Mouse (Mus musculus): ENCODE results near the gene Ctf1. TPM values are rescaled to one million over a fixed set of nuclear protein-coding genes. Genes with fewer than 3 reads are reported as not detected.

Gene Ctf1
- 5.9 and 6.1 TPM in 2 replicates for polyA plus RNA-seq (2015; fragmentation: Nextera tagmentation; extraction: Ambion mirVana)

DNA sequence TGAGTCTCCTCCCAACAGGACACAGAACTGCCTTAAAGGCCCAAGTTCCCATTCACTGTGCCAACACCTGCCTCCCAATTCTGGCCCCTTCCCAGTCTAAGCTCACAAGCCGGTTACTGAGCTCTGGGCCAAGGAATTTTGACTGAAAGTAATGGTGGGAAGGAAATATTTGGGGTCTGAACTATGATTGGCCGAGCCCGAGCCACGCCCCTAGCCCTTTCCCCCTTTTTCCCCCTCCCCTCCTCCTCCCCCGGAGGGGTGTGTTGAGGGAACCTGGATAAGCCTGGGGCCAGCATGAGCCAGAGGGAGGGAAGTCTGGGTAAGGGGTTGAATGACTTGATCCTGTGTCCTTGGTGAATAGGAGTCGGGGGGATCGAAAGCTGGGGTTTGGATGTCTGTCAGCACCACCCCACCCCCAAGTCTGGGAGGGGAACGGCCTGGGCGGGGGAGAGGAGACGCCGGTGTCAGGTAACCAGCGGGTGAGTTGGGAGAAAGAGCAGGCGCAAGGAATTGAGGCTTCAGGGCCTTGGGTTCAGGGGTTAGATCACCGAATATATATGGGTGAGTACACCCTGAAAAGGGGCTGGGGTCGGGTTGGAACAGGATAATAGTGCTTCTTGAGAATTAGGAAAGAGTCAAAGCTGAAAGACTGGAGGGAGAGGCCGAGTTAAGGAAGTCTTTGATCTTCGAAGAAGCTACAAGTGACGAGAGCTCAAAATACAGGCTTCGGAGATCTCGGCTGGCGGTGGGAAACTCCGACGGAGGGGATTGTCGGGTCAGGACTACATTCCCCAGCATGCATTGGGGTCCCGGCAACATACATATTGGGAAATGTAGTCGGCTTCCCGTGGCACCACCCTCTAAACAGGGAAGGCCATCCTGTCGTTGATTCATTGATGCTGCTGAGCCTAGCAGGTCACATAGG lies at the start of gene Ctf1:
Gene Ctf1, plus strand, starts transcription at position 276 of the 925 bp plus-strand sequence.

GRCm38 (mm10) chr7:127708207-127709078 lies 4.1 kb upstream of the Ctf1 start, which contains the start of gene Bcl7c:
TSS of gene Bcl7c (minus strand) at chr7:127708933.

DNA sequence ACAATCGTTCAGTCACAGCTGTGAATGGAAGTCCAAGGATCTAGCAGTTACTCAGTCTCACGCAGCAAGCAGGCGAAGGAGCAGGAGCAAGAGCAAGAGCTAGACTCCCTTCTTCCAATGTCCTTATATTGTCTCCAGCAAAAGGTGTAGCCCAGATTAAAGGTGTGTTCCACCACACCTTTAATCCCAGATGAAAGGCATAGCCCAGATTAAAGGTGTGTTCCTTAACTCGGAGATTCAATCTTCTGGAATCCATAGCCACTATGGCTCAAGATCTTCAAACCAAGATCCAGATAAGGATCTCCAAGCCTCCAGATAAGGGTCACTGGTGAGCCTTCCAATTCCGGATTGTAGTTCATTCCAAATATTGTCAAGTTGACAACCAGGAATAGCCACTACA lies 19.5 kb downstream of the Ctf1 start, which contains the start of gene Ctf2:
Gene Ctf2, minus strand, starts transcription at position 101 of the 400 bp plus-strand sequence.

DNA sequence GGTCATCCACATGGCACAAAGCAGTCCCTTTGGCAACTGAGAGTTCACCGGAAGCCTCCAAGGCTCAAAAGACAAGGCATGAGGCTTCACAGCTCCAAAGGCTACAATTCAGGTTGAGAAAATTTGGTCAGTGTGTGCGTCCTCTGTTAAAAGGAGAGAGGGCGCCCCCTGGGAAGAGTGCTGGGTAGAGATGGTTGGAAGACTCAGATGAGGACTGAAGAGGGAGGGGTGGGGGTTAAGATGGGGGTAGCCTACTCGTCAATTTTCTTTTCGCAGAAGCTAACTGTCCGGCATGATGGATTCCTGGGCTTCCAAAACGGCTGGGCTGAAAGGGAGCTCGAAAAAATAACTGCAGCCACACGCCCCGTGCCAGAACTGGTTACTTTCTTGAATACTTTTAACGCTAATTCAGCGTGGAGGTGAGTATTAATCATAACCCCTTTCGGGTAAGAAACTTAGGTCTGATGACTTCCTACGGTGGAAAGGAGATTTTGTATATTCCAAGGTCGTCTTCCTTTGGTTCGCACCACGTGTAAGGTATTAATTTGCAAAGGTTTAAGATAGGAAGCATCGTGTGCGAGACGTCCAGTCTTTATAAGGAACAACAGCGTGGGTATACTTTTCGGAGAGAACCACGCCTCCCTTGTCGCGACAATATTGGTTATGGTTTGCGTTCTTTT lies 32.0 kb downstream of the Ctf1 start, which contains the start of gene Fbxl19:
Gene Fbxl19, plus strand, starts transcription at position 178 of the 680 bp plus-strand sequence.

MicroRNA genes within 50 kb of the gene (microRNA counts, 519-probe panel; counts per million panel counts)
- not detected for microRNA mmu-miR-762

Small RNA genes lying within 50 kb of the gene (microRNA-seq; reads per million reads assigned to microRNA genes)
- gene Mir762: not detected

Other genes with a start within 250 kb of the Ctf1 start
- 6.4 and 8.7 TPM in 2 replicates for gene Fbrs, start 233.5 kb upstream of the Ctf1 start, polyA plus RNA-seq (2015; fragmentation: Nextera tagmentation; extraction: Ambion mirVana)
- 20.0 and 20.5 TPM in 2 replicates for gene Srcap, start 200.8 kb upstream of the Ctf1 start, polyA plus RNA-seq (2015; fragmentation: Nextera tagmentation; extraction: Ambion mirVana)
- 6.0 and 6.3 TPM in 2 replicates for gene Gm42715, start 193.2 kb upstream of the Ctf1 start, polyA plus RNA-seq (2015; fragmentation: Nextera tagmentation; extraction: Ambion mirVana)
- gene Tmem265, start 151.3 kb upstream of the Ctf1 start, polyA plus RNA-seq (2015; fragmentation: Nextera tagmentation; extraction: Ambion mirVana): 6.1 and 7.4 TPM in 2 replicates
- 23.7 and 25.8 TPM in 2 replicates for gene Phkg2, start 139.4 kb upstream of the Ctf1 start, polyA plus RNA-seq (2015; fragmentation: Nextera tagmentation; extraction: Ambion mirVana)
- gene Ccdc189, start 124.1 kb upstream of the Ctf1 start, polyA plus RNA-seq (2015; fragmentation: Nextera tagmentation; extraction: Ambion mirVana): 2.7 and 4.4 TPM in 2 replicates
- gene Rnf40, start 124.0 kb upstream of the Ctf1 start, polyA plus RNA-seq (2015; fragmentation: Nextera tagmentation; extraction: Ambion mirVana): 18.1 and 21.6 TPM in 2 replicates
- gene Zfp629, start 96.9 kb upstream of the Ctf1 start, polyA plus RNA-seq (2015; fragmentation: Nextera tagmentation; extraction: Ambion mirVana): 2.9 and 3.5 TPM in 2 replicates
- 31.0 and 37.4 TPM in 2 replicates for gene Bcl7c, start 3.8 kb upstream of the Ctf1 start, polyA plus RNA-seq (2015; fragmentation: Nextera tagmentation; extraction: Ambion mirVana)
- 0.12 TPM in 1 of 2 replicates, not detected in the other for gene Ctf2, start 19.4 kb downstream of the Ctf1 start, polyA plus RNA-seq (2015; fragmentation: Nextera tagmentation; extraction: Ambion mirVana)
- 1.1 and 1.4 TPM in 2 replicates for gene Fbxl19, start 31.8 kb downstream of the Ctf1 start, polyA plus RNA-seq (2015; fragmentation: Nextera tagmentation; extraction: Ambion mirVana)
- gene Orai3, start 57.1 kb downstream of the Ctf1 start, polyA plus RNA-seq (2015; fragmentation: Nextera tagmentation; extraction: Ambion mirVana): 22.1 and 26.0 TPM in 2 replicates
- 9.4 and 11.0 TPM in 2 replicates for gene Setd1a, start 63.9 kb downstream of the Ctf1 start, polyA plus RNA-seq (2015; fragmentation: Nextera tagmentation; extraction: Ambion mirVana)
- gene Gm49388, start 72.9 kb downstream of the Ctf1 start, polyA plus RNA-seq (2015; fragmentation: Nextera tagmentation; extraction: Ambion mirVana): not detected in 2 replicates
- gene Hsd3b7, start 87.9 kb downstream of the Ctf1 start, polyA plus RNA-seq (2015; fragmentation: Nextera tagmentation; extraction: Ambion mirVana): 26.7 and 37.8 TPM in 2 replicates
- 47.2 and 47.9 TPM in 2 replicates for gene Stx4a, start 111.6 kb downstream of the Ctf1 start, polyA plus RNA-seq (2015; fragmentation: Nextera tagmentation; extraction: Ambion mirVana)
- 0.67 and 1.3 TPM in 2 replicates for gene Stx1b, start 111.8 kb downstream of the Ctf1 start, polyA plus RNA-seq (2015; fragmentation: Nextera tagmentation; extraction: Ambion mirVana)
- gene Zfp646, start 163.5 kb downstream of the Ctf1 start, polyA plus RNA-seq (2015; fragmentation: Nextera tagmentation; extraction: Ambion mirVana): 3.5 and 3.8 TPM in 2 replicates
- gene Zfp668, start 164.1 kb downstream of the Ctf1 start, polyA plus RNA-seq (2015; fragmentation: Nextera tagmentation; extraction: Ambion mirVana): 6.5 and 6.9 TPM in 2 replicates
- 0.65 and 0.75 TPM in 2 replicates for gene Prss53, start 178.2 kb downstream of the Ctf1 start, polyA plus RNA-seq (2015; fragmentation: Nextera tagmentation; extraction: Ambion mirVana)
- gene Gm21974, start 182.7 kb downstream of the Ctf1 start, polyA plus RNA-seq (2015; fragmentation: Nextera tagmentation; extraction: Ambion mirVana): not detected in 2 replicates
- 151 and 156 TPM in 2 replicates for gene Vkorc1, start 182.9 kb downstream of the Ctf1 start, polyA plus RNA-seq (2015; fragmentation: Nextera tagmentation; extraction: Ambion mirVana)
- 103 and 107 TPM in 2 replicates for gene Bckdk, start 191.3 kb downstream of the Ctf1 start, polyA plus RNA-seq (2015; fragmentation: Nextera tagmentation; extraction: Ambion mirVana)
- 16.2 and 16.4 TPM in 2 replicates for gene Kat8, start 199.8 kb downstream of the Ctf1 start, polyA plus RNA-seq (2015; fragmentation: Nextera tagmentation; extraction: Ambion mirVana)
- gene Prss8, start 217.4 kb downstream of the Ctf1 start, polyA plus RNA-seq (2015; fragmentation: Nextera tagmentation; extraction: Ambion mirVana): 27.0 and 30.7 TPM in 2 replicates
- gene Prss36, start 234.0 kb downstream of the Ctf1 start, polyA plus RNA-seq (2015; fragmentation: Nextera tagmentation; extraction: Ambion mirVana): 7.0 and 8.1 TPM in 2 replicates

Data from urinary bladder, postnatal 0 days (tissue).